Mouse (Mus musculus): ENCODE data around the gene Gm11733.
"Not testable (repeated sequence)": the region's sequence is repeated elsewhere in the genome, so short reads cannot be mapped to it uniquely, and the experiment has no call there.

The Gm11733 gene

DNA sequence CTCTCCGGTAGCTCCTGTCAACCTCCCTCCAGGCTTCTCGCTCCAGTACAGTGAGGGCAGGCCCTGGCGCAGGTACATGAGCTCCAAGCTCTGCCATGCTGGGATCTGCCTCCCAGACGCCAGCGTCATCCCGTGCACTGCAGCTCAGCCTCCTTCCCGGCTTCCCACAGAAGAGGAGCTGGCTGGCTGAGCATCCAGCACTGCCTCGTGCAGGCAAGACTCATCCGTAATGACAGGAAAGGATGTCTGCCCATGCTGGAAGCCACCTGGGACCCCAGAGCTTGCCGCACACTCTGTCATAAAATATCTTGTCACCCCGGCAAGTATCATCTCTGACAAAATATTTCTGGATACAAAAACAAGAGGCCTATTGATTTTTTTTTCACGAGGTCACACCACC, at the start of gene Gm11733:
Gene Gm11733, plus strand, starts transcription at position 171 of the 400 bp plus-strand sequence.
- DNase-seq (ENCODE audit: low spot score) = no peak

DNA sequence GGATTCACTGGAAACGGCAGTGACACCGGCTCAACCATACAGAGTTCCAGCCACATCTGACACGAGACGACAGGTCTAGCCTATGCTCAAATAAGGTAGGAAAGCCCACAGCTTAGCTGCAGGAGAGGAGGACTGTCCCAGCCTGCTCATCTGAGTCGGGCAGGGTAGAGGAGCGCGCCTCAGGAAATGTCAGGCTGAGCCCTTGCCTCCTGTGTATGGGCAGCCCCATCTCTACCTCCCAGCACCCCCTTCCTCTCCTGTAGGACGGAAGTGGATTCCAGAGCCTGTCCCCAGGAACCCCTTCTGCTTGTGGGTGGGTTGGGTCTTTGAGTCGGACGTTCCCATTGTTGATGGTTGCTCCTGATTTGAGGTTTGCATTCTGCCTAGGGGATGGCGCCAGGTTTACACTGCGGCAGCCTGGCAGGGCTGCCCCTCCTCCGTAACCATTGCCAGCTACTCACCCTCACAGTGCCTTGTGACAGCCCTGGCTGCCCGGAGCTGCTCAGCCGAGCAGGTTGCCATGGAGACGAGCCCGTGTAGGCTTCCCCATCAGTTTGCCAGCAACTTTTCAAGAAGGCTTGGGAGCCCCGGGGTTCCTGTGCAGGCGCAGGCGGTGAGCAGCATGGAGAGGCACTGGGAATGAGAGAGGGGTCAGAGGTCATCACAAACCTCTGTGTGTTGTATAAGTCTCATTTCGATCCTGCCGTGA, 47.6 kb upstream of the Gm11733 start:
- peak; percentile 50 for DNase-seq (ENCODE audit: low spot score)

DNA sequence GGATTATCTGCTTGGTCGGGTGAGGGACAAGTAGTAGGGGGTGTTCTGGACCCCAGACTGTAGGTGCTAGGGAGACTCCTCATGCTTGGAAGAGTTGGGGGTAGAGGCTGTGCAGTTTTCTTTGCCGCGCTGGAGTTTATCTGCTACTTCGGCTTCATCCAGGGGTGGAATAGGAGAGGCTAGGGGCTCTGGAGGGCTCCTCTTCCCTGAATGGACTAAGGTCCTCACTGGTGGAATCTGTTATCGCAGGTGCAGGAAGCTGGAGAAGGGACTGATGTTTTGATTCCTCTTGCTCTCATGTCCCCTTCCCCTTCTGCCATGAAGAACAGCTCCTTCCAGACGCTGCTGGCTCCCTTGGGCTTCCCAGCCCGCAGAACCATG, 47.1 kb upstream of the Gm11733 start:
- no peak for DNase-seq (ENCODE audit: low spot score)

DNA sequence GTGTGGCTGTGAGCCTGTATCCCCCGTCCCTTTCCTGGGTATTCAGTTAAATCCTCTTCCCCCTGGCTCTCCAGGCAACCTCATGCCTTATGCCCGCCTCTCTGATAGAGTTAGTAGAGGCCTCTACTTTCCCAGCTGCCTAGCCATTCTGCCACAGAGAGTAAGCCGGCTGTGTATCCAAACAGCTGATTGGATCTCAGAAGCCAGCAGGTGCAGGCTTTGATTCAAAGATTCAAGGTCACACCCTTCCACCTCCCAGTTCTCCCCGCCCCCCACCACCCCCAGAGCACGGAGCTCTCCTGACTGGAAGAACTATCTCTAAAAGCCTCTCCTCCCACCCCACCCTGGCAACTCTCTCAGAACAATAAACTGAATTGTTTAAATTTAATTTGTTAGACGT, 45.8 kb upstream of the Gm11733 start:
- no peak for DNase-seq (ENCODE audit: low spot score)

DNA sequence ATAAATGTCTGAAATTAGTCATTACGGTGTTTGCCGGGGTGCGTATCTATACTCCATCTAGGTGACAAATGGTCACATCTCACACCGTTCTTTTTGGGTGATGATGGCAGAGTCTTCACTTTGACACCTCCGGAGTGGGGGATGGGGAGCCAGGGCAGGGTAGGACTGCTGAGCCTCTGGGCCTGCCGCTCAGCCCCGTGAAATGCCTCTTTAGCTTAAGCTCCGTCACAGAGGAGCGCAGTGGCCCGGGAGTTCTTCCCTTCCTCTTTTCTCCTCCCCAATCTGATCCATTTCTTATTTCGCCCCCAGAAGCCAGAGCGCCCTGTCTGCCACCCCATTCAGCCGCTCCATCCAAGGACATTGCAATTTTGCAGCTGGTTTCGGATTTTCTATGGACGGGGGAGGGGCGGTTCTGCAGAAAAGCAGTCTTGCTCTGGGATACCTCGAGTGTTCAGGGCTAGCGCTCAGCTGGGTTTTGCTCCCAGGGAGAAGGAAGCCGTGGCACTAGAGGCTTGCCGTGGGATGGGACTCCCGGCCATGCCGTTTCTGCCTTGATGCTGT, 43.2 kb upstream of the Gm11733 start:
- no peak for DNase-seq (ENCODE audit: low spot score)

DNA sequence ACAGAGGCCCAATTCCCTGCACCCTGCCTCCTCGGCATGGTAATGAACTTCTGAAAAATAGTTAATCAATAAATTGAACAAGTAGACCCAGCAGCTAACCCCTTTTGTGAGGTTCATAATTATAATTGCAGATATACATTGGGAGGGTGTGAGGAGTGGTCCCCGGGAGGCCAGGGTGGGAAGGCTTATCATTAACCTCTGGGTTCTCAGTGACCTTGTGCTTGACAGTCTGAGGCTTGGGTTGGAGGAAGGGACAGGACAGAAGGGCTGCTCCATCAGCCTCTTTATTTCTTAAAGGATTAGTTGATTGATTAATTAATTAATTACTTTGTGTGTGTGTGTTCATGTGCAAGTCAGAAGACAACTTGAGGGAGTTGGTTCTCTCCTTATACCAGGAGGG, 40.1 kb upstream of the Gm11733 start:
- DNase-seq (ENCODE audit: low spot score) = no peak

DNA sequence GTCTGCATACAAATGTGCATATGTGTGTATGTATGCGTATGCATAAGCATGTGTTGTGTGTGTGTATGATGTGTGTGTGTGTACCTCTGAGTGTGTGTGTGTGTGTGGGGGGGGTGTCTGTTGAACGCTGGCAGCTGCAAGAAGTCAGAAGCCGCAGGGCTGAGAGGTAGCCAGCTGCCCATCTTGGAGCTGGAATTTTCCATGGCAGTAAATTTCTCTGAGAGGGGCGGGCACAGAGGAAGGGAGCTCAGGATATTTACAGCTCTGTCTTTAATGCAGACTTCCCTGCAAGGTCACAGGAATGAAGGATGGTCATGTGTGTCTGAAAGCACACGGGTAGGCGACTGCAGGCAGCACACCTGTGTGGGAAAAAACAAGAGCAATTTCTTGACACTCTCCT, 38.5 kb upstream of the Gm11733 start:
- no peak for DNase-seq (ENCODE audit: low spot score)

DNA sequence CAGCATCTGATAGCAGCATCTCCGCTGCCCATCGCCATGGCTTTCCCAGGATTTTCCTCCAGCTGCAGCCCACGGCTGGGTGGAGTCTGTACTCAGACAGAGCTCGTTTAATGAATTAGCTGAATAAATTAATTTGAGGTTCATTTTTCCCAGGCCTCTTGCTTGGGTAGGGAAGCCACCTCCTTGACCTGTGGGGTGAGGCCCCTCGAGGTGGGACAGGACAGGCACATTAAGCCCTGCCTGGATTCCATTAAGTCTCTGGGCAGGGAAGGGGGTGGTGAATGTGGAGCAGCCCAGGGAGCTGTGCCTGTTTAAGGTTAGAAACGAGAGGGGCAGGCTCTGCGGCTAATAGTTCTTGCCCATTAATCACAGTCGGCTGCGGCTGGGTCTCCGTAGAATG, 30.1 kb upstream of the Gm11733 start:
- DNase-seq (ENCODE audit: low spot score) = no peak

DNA sequence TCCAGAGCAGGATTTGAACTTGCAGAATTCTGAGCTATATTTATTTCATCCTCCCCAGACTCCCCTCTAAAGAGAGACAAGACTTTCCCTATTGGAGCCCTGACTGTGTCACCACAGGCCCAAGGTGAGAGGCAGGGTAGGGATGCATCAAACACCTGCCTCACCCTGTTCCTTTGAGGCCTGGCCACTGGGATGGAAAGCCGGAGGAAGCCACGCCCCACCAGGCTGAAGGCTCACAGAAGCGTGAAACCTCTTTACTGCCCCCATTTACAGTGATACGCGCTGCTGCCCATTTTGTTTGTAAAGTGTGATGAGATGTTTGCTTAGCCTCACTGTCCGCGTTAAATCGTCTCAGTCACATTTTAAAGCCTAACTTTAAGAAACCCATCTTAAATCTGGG, 25.0 kb upstream of the Gm11733 start:
- DNase-seq (ENCODE audit: low spot score) = no peak

DNA sequence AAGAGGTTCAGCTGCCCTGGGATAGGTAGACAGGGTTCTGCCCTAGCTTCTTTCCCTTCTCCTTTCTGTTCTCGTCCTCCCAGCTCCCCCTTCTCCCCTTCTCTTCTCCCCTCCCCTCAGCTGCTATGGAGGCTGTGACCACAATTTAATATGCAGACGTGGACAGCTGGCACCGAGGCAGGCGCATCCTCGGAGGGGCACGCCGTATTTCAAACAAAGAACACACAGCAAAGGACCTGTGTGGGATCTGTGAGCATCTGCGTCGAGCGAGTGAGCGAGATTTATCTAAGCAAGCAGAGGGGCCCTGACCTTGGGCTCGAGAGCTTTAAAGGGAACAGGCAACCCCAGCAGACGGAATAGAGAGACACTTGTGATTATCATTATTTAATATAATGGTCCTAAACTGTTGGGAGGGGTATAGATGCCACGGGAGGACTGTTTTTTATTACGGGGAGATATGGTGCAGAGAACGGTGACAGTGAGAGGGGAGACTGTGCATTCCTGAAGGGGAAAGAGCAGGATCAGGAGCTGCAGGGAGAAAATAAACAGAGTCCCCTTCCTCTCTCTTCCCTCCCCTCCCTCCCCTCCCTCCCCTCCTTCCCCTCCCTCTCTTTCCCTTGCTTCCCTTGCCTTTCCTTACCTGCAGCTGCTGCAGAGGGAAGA, 21.8 kb upstream of the Gm11733 start:
- DNase-seq (ENCODE audit: low spot score) = no peak

DNA sequence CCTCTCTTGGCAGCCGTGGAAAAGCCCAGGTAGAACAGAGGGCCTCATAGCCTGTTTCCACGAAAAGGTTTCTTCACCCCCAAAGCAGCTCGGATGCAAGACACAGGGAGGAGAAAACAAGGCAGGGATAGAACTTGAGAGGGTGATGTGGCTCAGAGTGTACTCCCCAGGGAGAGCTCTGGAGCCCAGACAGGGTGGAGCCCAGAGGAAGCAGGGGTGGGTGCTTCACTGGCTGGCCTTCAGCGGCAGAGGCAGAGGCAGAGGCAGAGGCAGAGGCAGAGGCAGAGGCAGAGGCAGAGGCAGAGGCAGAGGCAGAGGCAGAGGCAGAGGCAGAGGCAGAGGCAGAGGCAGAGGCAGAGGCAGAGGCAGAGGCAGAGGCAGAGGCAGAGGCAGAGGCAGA, 20.8 kb upstream of the Gm11733 start:
- not testable (repeated sequence) for DNase-seq (ENCODE audit: low spot score)

DNA sequence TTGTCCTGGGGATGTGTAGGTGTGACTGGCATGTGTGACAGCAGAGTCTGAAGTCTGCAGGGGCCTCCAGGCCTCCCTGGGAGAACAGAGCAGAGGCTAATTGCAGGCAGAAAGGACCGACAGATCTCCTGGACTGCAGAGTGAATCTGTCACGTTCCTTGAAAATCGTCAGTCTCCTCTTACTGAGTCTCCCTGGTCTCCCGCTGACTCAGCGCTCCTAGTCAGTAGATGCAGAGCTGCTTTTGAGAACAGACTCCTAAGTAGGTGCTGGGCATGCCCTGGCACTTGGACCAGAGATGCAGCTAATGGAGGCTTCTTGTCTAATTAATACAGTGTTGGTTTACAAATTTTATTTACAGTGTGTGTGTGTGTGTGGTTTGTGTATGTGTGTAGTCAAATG, 17.9 kb upstream of the Gm11733 start:
- no peak for DNase-seq (ENCODE audit: low spot score)

DNA sequence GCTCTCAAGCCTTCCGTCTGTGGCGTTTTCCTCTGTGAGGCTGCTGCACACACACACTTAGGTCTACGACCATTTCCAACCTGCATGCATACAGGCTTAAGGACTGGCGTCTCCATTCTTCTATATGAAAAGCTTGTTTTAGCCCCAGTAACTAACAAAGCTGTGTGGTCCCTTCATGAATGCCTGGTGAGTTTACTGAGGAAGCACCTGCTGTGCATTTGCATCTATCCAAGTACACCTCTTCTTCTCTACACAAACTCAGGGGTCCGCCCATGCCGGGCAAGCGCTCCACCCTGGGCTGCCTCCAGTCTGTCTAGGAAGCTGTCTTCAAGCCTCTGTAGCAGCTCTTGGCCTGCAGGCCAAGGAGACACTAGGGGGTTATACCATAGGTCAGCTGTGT, 17.3 kb upstream of the Gm11733 start:
- no peak for DNase-seq (ENCODE audit: low spot score)

DNA sequence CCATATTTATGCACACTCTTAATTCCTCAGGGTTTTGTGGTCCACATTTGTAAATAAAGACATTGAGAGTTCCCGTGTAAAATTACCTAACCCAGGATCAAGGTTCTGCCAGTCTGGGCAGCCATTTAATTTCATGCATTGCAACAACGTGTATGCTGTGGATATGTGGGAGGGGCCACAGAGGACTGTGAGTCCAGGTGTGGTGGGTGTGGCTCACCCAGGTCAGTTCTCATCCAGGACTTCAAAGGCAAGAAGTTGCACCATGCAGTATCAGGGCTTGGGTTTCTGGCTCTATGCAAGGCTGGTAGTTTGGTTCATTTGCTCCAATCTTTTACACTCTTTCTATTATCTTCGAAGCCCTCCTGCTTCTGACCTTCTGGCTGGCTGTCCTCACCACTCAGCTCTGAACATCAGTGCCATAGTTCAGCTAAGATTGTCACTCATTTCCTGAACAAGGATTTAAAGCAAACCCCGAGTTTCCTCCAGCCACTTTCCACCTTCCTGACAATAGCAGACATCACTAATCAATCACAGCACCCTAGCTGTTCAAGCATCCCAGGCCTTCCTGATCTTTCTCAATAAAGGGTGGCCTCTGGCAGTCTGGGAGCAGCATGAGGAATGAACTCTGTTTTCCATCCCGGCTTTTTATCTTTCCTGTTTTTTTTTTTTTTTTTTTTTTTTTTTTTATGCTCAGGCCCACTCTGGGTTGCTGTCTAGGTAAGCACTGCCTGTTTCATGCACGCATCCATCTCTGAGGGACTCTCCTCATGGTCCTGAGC, 15.4 kb upstream of the Gm11733 start:
- no peak for DNase-seq (ENCODE audit: low spot score)

DNA sequence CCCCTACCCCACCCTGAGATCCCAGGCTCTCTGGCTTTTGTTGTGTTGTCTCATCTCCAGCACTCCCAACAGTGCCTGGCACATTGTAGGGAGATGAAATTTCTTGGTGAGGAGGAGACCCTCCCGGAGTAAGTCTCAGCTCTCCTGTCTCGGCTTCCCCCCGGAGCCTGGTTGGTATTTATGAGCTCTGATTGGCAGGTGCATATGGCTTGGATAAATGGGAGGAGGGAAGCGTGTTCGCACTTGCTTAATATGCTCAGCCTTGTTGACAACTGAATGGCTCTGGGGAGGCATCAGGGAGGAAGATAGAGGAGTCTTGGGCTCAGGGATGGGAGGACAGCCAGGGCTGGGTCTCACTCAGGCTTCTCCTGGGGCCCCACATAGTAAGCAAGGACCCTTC, 14.4 kb upstream of the Gm11733 start:
- DNase-seq (ENCODE audit: low spot score) = no peak

DNA sequence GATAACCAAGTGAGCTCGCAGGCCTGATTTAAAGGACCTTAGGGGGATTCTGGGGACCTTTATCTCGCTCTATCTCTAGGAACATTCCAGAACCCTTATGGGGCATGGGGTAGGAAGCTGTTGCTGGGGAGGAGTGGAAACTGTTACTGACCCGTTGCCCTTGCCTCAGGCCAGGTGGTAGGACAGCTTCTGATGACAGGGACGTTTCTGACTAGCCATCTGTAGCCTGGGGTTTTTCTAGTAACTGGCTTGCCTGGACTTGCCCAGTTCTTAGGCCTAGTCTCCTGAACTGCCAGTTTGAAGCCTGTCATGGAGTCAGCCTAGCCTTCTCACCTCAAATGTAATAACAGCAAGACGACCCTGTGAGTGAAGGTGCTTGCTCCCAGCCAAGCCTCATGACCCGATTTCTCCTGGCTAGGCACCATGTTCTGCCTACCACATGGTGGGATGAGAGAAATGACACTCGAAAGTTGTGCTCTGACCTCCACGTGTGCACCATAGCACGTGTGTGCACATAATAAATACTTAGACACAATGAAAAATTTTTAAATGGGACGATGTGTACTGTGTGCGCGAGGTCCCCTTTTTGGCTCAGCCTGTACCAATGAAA, 13.5 kb upstream of the Gm11733 start:
- no peak for DNase-seq (ENCODE audit: low spot score)

DNA sequence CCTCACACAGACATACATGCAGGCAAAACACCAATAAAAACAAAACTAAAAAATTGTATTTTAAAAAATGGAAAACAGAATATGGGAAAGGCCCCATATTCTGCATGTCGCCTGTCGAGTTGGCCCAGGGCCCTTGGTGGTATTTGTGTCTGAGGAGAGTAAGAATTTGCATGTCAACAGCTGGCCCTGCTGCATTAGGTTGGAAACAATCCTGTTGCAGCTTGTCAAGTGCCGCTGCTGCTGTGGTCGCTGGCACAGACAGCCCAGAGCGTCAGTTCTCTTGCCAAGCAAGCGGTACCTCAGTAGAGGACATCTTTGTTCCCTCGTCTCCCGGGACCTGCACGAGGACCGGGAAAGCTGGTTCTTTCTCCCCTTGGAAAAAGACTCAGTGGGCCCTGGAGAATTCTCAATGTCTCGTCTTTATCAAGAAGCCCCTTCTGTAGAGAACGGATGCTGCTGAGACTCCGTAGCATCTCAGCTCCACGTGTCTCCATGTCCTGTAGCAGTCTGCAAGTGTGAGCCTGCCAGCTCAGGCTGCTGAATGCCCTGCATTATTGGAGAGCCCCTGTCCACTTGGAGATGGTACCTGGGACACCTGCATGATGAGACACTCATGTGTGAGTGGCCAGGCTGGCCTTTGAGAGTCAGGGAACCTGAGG, 12.4 kb upstream of the Gm11733 start:
- DNase-seq (ENCODE audit: low spot score) = no peak

DNA sequence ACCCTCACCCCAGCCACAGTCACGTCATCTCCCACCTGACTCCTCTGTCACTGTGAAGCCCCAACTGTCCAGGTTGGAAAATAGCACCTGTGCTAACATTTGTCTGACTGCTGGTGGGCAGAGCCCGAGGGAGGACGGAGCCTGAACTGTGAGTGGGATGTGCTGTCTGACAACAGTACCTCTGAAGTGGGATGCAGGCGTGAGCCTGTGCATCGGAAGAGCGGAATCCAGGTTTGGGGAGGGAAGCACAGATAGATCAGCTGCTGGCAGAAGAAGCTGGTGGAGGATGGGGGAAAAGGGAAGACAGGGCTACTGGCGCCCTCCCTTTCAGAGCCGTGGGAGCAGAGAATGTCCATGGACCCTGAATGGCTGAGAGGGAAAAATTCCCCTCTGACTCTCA, 11.3 kb upstream of the Gm11733 start:
- DNase-seq (ENCODE audit: low spot score) = no peak

DNA sequence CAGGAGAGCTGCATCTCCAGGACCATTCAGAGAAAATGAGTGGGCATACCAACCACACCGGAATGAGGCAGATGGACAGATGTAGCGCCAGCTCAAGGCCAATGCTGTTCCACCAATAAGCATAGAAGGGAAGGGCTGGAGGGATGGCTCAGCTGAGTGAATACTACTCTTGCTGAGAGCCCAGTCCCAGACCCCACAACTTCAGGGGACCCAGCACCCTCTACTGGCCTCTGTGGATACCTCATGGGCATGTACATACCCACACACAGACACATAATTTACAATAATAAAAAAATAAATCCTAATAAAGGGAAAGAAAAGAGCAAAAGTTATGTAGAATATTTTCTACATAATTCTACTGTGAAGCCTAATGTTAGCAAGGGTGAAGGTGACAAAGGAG, 9.0 kb upstream of the Gm11733 start:
- DNase-seq (ENCODE audit: low spot score) = no peak

DNA sequence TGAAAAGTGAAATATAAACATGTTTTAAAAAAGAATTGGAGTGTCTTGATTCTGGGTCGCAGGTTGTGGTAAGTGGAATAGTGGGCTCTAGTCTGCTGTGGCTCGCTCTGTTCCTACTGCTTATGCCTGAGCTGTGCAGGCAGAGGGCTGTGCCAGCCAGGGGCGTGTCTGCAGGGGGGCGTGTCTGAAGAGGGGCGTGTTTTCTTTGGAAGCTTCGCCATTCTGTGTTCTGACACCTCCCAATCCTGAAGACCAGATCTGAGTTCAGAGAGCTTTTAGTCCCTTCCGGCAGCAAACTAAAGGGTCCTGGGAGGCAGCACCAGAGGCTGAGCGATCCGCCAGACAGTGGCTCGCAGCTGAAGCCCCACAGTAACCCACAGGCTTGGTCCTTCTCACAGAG, 8.5 kb upstream of the Gm11733 start:
- no peak for DNase-seq (ENCODE audit: low spot score)

DNA sequence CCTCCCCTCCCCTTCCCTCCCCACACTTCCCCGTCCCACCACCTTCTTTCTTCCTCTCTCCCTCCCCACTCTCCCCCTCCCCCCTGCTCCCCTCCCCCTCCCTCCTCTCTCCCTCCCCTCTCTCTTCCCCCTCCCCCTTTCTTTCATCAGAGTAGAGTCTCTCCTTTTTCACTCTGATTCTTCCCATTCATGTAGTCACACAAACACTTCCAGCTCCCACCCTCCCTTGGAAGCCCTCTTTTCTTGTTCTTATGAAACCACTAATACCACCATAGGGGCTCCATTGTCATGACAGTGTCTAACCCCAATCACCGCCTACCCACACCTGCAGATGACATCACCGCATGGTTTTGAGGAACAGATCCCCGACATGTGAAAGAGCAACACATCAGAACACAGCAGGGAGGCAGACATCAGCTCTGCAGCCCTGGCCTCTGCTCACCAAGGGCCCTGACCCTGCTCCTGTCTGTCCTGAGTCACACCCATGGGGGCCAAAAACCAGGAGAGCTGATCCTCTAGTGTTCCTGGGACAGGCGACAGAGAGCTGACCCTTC, 7.5 kb upstream of the Gm11733 start:
- no peak for DNase-seq (ENCODE audit: low spot score)
